Mouse (Mus musculus) megakaryocyte, adult 5-6 weeks (primary cell): Measurements from ENCODE around the gene Pnrc1. TPM values are rescaled to one million over a fixed set of nuclear protein-coding genes. Genes with fewer than 3 reads are reported as not detected.

Source experiments
- ATAC-seq: 2 replicates; pipeline ENCODE4 v1.8.0; 2016; ENCODE audit warnings: mild to moderate bottlenecking, inconsistent platforms; ENCODE audit not compliant: poor library complexity, severe bottlenecking
- total RNA-seq, 2 experiments: library from RNA; stranded (forward) in 1 of 2; stranded (reverse) in 1 of 2; fragments of 153-499, 151-499 nt in 1 of 2; fragments of 221-1000, 200-1000 nt in 1 of 2; gene quantifications; 2 replicates each; pipeline versions ENCODE4 v1.2.3 to v1.2.4; 2015 to 2017

Pnrc1 gene
- total RNA-seq, 2 experiments from 2014 or later: 116 to 164 TPM

- ATAC-seq: no peak
Measured at GRCm38 (mm10) chr4:33270386-33271314, 19.3 kb downstream of the Pnrc1 start.

GRCm38 (mm10) chr4:33264979-33265726 is 24.8 kb downstream of the Pnrc1 start:
- ATAC-seq: peak; percentile 44

GRCm38 (mm10) chr4:33262897-33263296 is 27.1 kb downstream of the Pnrc1 start:
- ATAC-seq: no peak

GRCm38 (mm10) chr4:33261311-33261753 is 28.6 kb downstream of the Pnrc1 start:
- ATAC-seq: peak; percentile 74

GRCm38 (mm10) chr4:33260311-33260710 is 29.7 kb downstream of the Pnrc1 start:
- no peak for ATAC-seq

- no peak for ATAC-seq
Measured at GRCm38 (mm10) chr4:33257263-33257964, 32.5 kb downstream of the Pnrc1 start.

GRCm38 (mm10) chr4:33254706-33255105 is 35.3 kb downstream of the Pnrc1 start:
- no peak for ATAC-seq

- no peak for ATAC-seq
Measured at GRCm38 (mm10) chr4:33250867-33251266, 39.1 kb downstream of the Pnrc1 start.

GRCm38 (mm10) chr4:33249716-33250230 is 40.2 kb downstream of the Pnrc1 start:
- no peak for ATAC-seq

GRCm38 (mm10) chr4:33248915-33249314 is 41.0 kb downstream of the Pnrc1 start:
- ATAC-seq: no peak

GRCm38 (mm10) chr4:33248062-33248889 is 41.7 kb downstream of the Pnrc1 start:
- peak; percentile 74 for ATAC-seq

GRCm38 (mm10) chr4:33247479-33248053 is 42.4 kb downstream of the Pnrc1 start:
- peak; percentile 75 for ATAC-seq

GRCm38 (mm10) chr4:33245853-33246395 is 44.0 kb downstream of the Pnrc1 start:
- no peak for ATAC-seq

GRCm38 (mm10) chr4:33243921-33244320 is 46.0 kb downstream of the Pnrc1 start:
- no peak for ATAC-seq

- no peak for ATAC-seq
Measured at GRCm38 (mm10) chr4:33243016-33243758, 46.8 kb downstream of the Pnrc1 start.

GRCm38 (mm10) chr4:33242536-33242935 is 47.4 kb downstream of the Pnrc1 start:
- 0 out of 2 replicates have a peak, but pooled peaks have one; percentile 8 for ATAC-seq

- no peak for ATAC-seq
Measured at GRCm38 (mm10) chr4:33230881-33231280, 59.1 kb downstream of the Pnrc1 start.

GRCm38 (mm10) chr4:33229639-33230038 is 60.3 kb downstream of the Pnrc1 start:
- no peak for ATAC-seq
